In the genomic region with DNA sequence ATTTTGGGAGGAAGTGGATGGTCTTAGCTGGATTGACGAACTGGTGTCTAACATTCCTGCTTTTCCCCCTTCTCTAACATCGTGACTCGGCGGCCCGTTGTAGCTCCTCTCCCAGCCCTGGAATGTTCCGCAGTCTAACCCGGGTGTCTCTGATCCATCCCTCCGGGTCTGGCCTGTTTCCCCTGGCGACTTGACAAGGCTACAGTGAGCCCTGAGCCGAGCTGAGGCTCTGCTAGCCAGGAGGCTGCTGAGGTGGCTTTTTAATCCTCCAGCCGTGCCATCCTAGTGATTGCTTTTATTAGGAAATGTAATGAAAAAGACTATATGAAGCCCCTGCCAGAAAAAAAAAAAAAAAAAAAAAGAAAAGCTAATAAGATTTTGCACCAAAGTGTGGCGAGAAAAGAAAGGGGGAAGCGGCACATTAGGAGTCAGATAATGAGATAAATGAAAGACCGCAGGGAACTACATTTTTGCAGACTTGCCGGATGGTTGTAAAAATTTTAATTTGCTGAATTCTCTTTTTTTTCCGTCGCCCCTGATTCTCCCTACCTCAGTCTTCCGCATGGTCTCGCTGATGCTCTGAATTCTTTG, we compare ENCODE assay signal across 9 mouse cellular contexts. TPM values are rescaled to one million over a fixed set of nuclear protein-coding genes. Genes with fewer than 3 reads are reported as not detected.
DNase-seq lines count a peak whose midpoint lies in the region; ATAC-seq and TF ChIP-seq lines count a peak whose summit lies in the region.
"Had no signal": no experiment of that assay in that cellular context is flagged by ENCODE, and none has a peak within 500 bp of the region (broad histone marks: within the 10 kb centered on the region; RNA-seq: fewer than 3 reads in every experiment).

No protein-coding gene starts in this region.

- ATAC-seq in hindbrain, postnatal 0 days: no peak
- ATAC-seq in kidney, embryonic 14.5 days (ENCODE audit: low FRiP score, low TSS enrichment): no peak

- no peaks in the 10 kb centered on the region for H3K36me3 ChIP-seq in forebrain, embryonic 10.5 days (replicated peaks)
- H3K36me3 ChIP-seq in hindbrain, postnatal 0 days (ENCODE audit: insufficient read depth, low read length): no peaks in the 10 kb centered on the region
- H3K36me3 ChIP-seq in kidney, embryonic 14.5 days (ENCODE audit: control insufficient read depth, insufficient read depth, low read length): no peaks in the 10 kb centered on the region
- H3K36me3 ChIP-seq: liver, embryonic 15.5 days had no signal

- peaks cover 82% of the 10 kb centered on the region for H3K27me3 ChIP-seq in forebrain, embryonic 10.5 days (ENCODE audit: poor library complexity, severe bottlenecking)
- no peaks in the 10 kb centered on the region for H3K27me3 ChIP-seq in hindbrain, postnatal 0 days (ENCODE audit: insufficient read depth, low read length)
- H3K27me3 ChIP-seq in kidney, embryonic 14.5 days (ENCODE audit: control insufficient read depth, insufficient read depth, low read length): peaks cover 4% of the 10 kb centered on the region

- WGBS in forebrain, embryonic 10.5 days: 43% methylated on average over 19 of the region's 19 CpGs
- WGBS in hindbrain, postnatal 0 days: 18% methylated on average over 19 of the region's 19 CpGs
- 55% methylated on average over 19 of the region's 19 CpGs for WGBS in kidney, embryonic 14.5 days

- H3K4me2 ChIP-seq in hindbrain, postnatal 0 days (ENCODE audit: low read depth, low read length): peak overlapping the region; percentile 24
- H3K4me2 ChIP-seq in kidney, embryonic 14.5 days (replicated peaks; ENCODE audit: low read depth, low read length): no peak overlapping the region

- no peak overlapping the region for H3K9ac ChIP-seq in hindbrain, postnatal 0 days (replicated peaks; ENCODE audit: low read length)
- no peak overlapping the region for H3K9ac ChIP-seq in kidney, embryonic 14.5 days (ENCODE audit: low read depth, low read length)
- H3K9ac ChIP-seq: liver, embryonic 15.5 days had no signal

- H3K27ac ChIP-seq in forebrain, embryonic 10.5 days: peak overlapping the region; percentile 81
- H3K27ac ChIP-seq in hindbrain, postnatal 0 days: peak overlapping the region; percentile 67
- H3K27ac ChIP-seq in kidney, embryonic 14.5 days (ENCODE audit: low read depth, low read length): no peak overlapping the region
- H3K27ac ChIP-seq: liver, embryonic 15.5 days had no signal

- peak; percentile 39 for DNase-seq in embryo, embryonic 10 days (ENCODE audit: low spot score)
- DNase-seq in embryo, embryonic 9.5 days (ENCODE audit: extremely low spot score): no peak
- DNase-seq in MN1 (ENCODE audit: low spot score): peak; percentile 54
- no peak for DNase-seq in forebrain, embryonic 10.5 days (ENCODE audit: extremely low spot score, low spot score)
- peak; percentile 58 for DNase-seq in hindbrain, postnatal 0 days (ENCODE audit: low spot score)
- DNase-seq in frontal cortex, adult 2 months (ENCODE audit: extremely low spot score in 1 of 2, low spot score in 1 of 2): no peak
- no peak for DNase-seq in adrenal gland, adult (ENCODE audit: inconsistent age in 2 of 2, low spot score in 1 of 2)

- H3K9me3 ChIP-seq in forebrain, embryonic 10.5 days: no peaks in the 10 kb centered on the region
- H3K9me3 ChIP-seq in hindbrain, postnatal 0 days (ENCODE audit: low read length): no peaks in the 10 kb centered on the region
- no peaks in the 10 kb centered on the region for H3K9me3 ChIP-seq in kidney, embryonic 14.5 days (ENCODE audit: control insufficient read depth, low read length)
- H3K9me3 ChIP-seq: liver, embryonic 15.5 days had no signal

- peak overlapping the region; percentile 28; the same call in 1 of the 2 replicates for H3K4me3 ChIP-seq in forebrain, embryonic 10.5 days
- H3K4me3 ChIP-seq in hindbrain, postnatal 0 days (ENCODE audit: low read length): no peak overlapping the region
- H3K4me3 ChIP-seq in kidney, embryonic 14.5 days (ENCODE audit: low read length): no peak overlapping the region
- H3K4me3 ChIP-seq: liver, embryonic 15.5 days had no signal

- TF ChIP-seq CTCF in hindbrain, postnatal 0 days (IDR thresholded peaks at IDR 0.05; ENCODE audit: low read depth): no peak

- H3K4me1 ChIP-seq in forebrain, embryonic 10.5 days: peaks cover 53% of the 10 kb centered on the region
- peaks cover 12% of the 10 kb centered on the region for H3K4me1 ChIP-seq in hindbrain, postnatal 0 days (ENCODE audit: insufficient read depth, low read length)
- peaks cover 6% of the 10 kb centered on the region; the same call in 1 of the 2 replicates for H3K4me1 ChIP-seq in kidney, embryonic 14.5 days (ENCODE audit: control insufficient read depth, insufficient read depth, low read length)
- H3K4me1 ChIP-seq: liver, embryonic 15.5 days had no signal

RNA-seq across cellular contexts. Expression of gene Pipox, which starts 12.3 kb away (rescaled TPM):
- polyA plus RNA-seq in forebrain, embryonic 10.5 days (2016; fragmentation: Nextera tagmentation; extraction: Ambion mirVana): 10.0 and 10.1 TPM in 2 replicates
- 2.8 and 6.8 TPM in 2 replicates for total RNA-seq in hindbrain, postnatal 0 days (2014; rRNA removed)
- polyA plus RNA-seq in hindbrain, postnatal 0 days (2015; fragmentation: Nextera tagmentation; extraction: Ambion mirVana): 4.4 and 4.6 TPM in 2 replicates
- polyA plus RNA-seq in frontal cortex, adult 2 months (2012; rRNA removed): 7.0 and 8.6 TPM in 2 replicates
- polyA plus RNA-seq in kidney, embryonic 14.5 days (2014; fragmentation: Nextera tagmentation; extraction: Ambion mirVana): 3.2 and 6.2 TPM in 2 replicates

RNA-seq across cellular contexts. Expression of gene Sez6, which starts 24.4 kb away (rescaled TPM):
- polyA plus RNA-seq in forebrain, embryonic 10.5 days (2016; fragmentation: Nextera tagmentation; extraction: Ambion mirVana): 2.8 and 4.3 TPM in 2 replicates
- 175 and 177 TPM in 2 replicates for total RNA-seq in hindbrain, postnatal 0 days (2014; rRNA removed)
- polyA plus RNA-seq in hindbrain, postnatal 0 days (2015; fragmentation: Nextera tagmentation; extraction: Ambion mirVana): 113 and 127 TPM in 2 replicates
- polyA plus RNA-seq in frontal cortex, adult 2 months (2012; rRNA removed): 169 and 190 TPM in 2 replicates
- polyA plus RNA-seq in kidney, embryonic 14.5 days (2014; fragmentation: Nextera tagmentation; extraction: Ambion mirVana): not detected in 2 replicates

Comparison
In these comparisons a context has a peak if more than half of its experiments do, and no peak if none do; other contexts are left out.
1. DNase-seq: peak in embryo, embryonic 10 days (single experiment), MN1 (single experiment) and hindbrain, postnatal 0 days (single experiment); none in embryo, embryonic 9.5 days (single experiment), forebrain, embryonic 10.5 days (single experiment), frontal cortex, adult 2 months (0 of 2) and adrenal gland, adult (0 of 2).
2. RNA of gene Sez6, which starts 24.4 kb away (polyA plus RNA-seq): 169 to 190 TPM in frontal cortex, adult 2 months and 113 to 127 TPM in hindbrain, postnatal 0 days; 2.8 to 4.3 TPM in forebrain, embryonic 10.5 days and not detected in kidney, embryonic 14.5 days; every median in the first group is over 10 times any median in the second.